Mouse (Mus musculus) limb, embryonic 14.5 days (tissue): ENCODE data around the gene Bend6. TPM values are rescaled to one million over a fixed set of nuclear protein-coding genes. Genes with fewer than 3 reads are reported as not detected.

Experiments
- ATAC-seq: fragments of 200-750 bp; cut with Nextera tagmentation; 2 replicates; pipeline ENCODE4 v1.8.0; 2017; ENCODE audit warnings: low read depth, moderate number of reproducible peaks, moderate TSS enrichment; ENCODE audit not compliant: low FRiP score
- DNase-seq: peaks from one replicate; pipeline ENCODE4 v3.0.0-alpha.2; 2015; ENCODE audit warnings: low spot score
- H3K27ac ChIP-seq: fragments of 300-500 bp; sonication (generic); replicated peaks from 2 replicates; pipeline ENCODE4 v1.5.1; 2014; ENCODE audit warnings: low read depth, mild to moderate bottlenecking, low read length, moderate library complexity, mixed read lengths
- H3K27me3 ChIP-seq: fragments of 300-500 bp; sonication (generic); 2 replicates; pipeline ENCODE4 v1.6.1; 2014; ENCODE audit warnings: low read length, mixed read lengths; ENCODE audit not compliant: control insufficient read depth, insufficient read depth
- H3K36me3 ChIP-seq: fragments of 300-500 bp; sonication (generic); 2 replicates; pipeline ENCODE4 v1.6.1; 2014; ENCODE audit warnings: mild to moderate bottlenecking, low read length, moderate library complexity, mixed read lengths; ENCODE audit not compliant: control insufficient read depth, insufficient read depth
- H3K4me1 ChIP-seq: fragments of 300-500 bp; sonication (generic); 2 replicates; pipeline ENCODE4 v1.6.1; 2014; ENCODE audit warnings: antibody characterized with exemption, low read length, mixed read lengths; ENCODE audit not compliant: control insufficient read depth, insufficient read depth
- H3K4me2 ChIP-seq: fragments of 300-500 bp; sonication (generic); replicated peaks from 2 replicates; pipeline ENCODE4 v1.6.1; 2014; ENCODE audit warnings: low read depth, mild to moderate bottlenecking, low read length, moderate library complexity; ENCODE audit not compliant: severe bottlenecking
- H3K4me3 ChIP-seq: fragments of 300-500 bp; sonication (generic); replicated peaks from 2 replicates; pipeline ENCODE4 v1.5.1; 2014; ENCODE audit warnings: low read length
- H3K9ac ChIP-seq: fragments of 300-500 bp; sonication (generic); 2 replicates; pipeline ENCODE4 v1.6.1; 2014; ENCODE audit warnings: mild to moderate bottlenecking, low read depth, low read length, moderate library complexity; ENCODE audit not compliant: severe bottlenecking
- H3K9me3 ChIP-seq: fragments of 300-500 bp; sonication (generic); 2 replicates; pipeline ENCODE4 v1.6.1; 2016; ENCODE audit warnings: low read length; ENCODE audit not compliant: control insufficient read depth
- POLR2A ChIP-seq: fragments of 200-500 bp; IDR thresholded peaks from 2 replicates; pipeline ENCODE4 v1.8.0; 2012; ENCODE audit warnings: inconsistent platforms, mild to moderate bottlenecking, moderate library complexity, borderline replicate concordance; ENCODE audit not compliant: insufficient read depth, insufficient read length; ENCODE audit errors: extremely low read depth
- WGBS: fragments of 180-500 bp; shearing (Covaris S2); extraction: QIAGEN DNeasy Blood & Tissue Kit; methylation state at CpG from one replicate; pipeline ENCODE4 v1.1.7; 2014; 5-methylcytosine and 5-hydroxymethylcytosine counted together
- polyA plus RNA-seq, 2 experiments: library from polyadenylated mRNA; depleted of rRNA in 1 of 2; stranded (reverse) in 1 of 2; unstranded in 1 of 2; fragments of >200 nt; fragmentation: Nextera tagmentation in 1 of 2; extraction: Ambion mirVana in 1 of 2; gene quantifications; 2 replicates each; pipeline versions ENCODE4 v1.2.1 to v1.2.3; 2012 to 2014

The Bend6 gene
- polyA plus RNA-seq, 2 experiments = 1.5 TPM

GRCm38 (mm10) chr1:33898373-33898772 lies 9.2 kb downstream of the Bend6 start:
- H3K9me3 ChIP-seq = no peaks in the 10 kb centered on the region
- no peak overlapping the region for H3K4me2 ChIP-seq
- H3K27me3 ChIP-seq = no peaks in the 10 kb centered on the region
- no peak for DNase-seq
- no peak overlapping the region for H3K4me3 ChIP-seq
- H3K4me1 ChIP-seq = no peaks in the 10 kb centered on the region; the same call in 1 of the 2 replicates
- H3K27ac ChIP-seq = no peak overlapping the region
- WGBS = 88% methylated on average over 6 of the region's 6 CpGs
- TF ChIP-seq POLR2A = no peak
- H3K36me3 ChIP-seq = no peaks in the 10 kb centered on the region
- no peak for ATAC-seq
- no peak overlapping the region for H3K9ac ChIP-seq

GRCm38 (mm10) chr1:33897426-33897825 lies 10.2 kb downstream of the Bend6 start:
- WGBS = 91% methylated on average over 11 of the region's 11 CpGs
- Histone ChIP-seq H3K27me3 (no peaks in the 10 kb centered on the region), H3K9me3 (no peaks in the 10 kb centered on the region), H3K4me1 (no peaks in the 10 kb centered on the region), H3K27ac (no peak overlapping the region), H3K9ac (no peak overlapping the region), H3K36me3 (no peaks in the 10 kb centered on the region), H3K4me3 (no peak overlapping the region), H3K4me2 (no peak overlapping the region)
- no peak for TF ChIP-seq POLR2A
- ATAC-seq = no peak
- DNase-seq = no peak

- no peak for TF ChIP-seq POLR2A
- Histone ChIP-seq H3K9me3 (no peaks in the 10 kb centered on the region), H3K4me2 (no peak overlapping the region), H3K4me1 (no peaks in the 10 kb centered on the region), H3K36me3 (no peaks in the 10 kb centered on the region), H3K4me3 (no peak overlapping the region), H3K27me3 (no peaks in the 10 kb centered on the region), H3K27ac (no peak overlapping the region), H3K9ac (no peak overlapping the region)
- ATAC-seq = no peak
- WGBS = 83% methylated on average over 4 of the region's 4 CpGs
- DNase-seq = no peak
Measured at GRCm38 (mm10) chr1:33896666-33897065, 10.9 kb downstream of the Bend6 start.

- Histone ChIP-seq H3K4me1 (no peaks in the 10 kb centered on the region), H3K36me3 (no peaks in the 10 kb centered on the region), H3K27me3 (no peaks in the 10 kb centered on the region), H3K9me3 (no peaks in the 10 kb centered on the region), H3K4me3 (no peak overlapping the region), H3K4me2 (no peak overlapping the region), H3K27ac (no peak overlapping the region), H3K9ac (no peak overlapping the region)
- DNase-seq (no peak), ATAC-seq (no peak)
- TF ChIP-seq POLR2A = no peak
- WGBS = 73% methylated on average over 6 of the region's 6 CpGs
Measured at GRCm38 (mm10) chr1:33896116-33896515, 11.5 kb downstream of the Bend6 start.

GRCm38 (mm10) chr1:33892784-33893183 lies 14.8 kb downstream of the Bend6 start:
- Histone ChIP-seq H3K36me3 (no peaks in the 10 kb centered on the region), H3K9me3 (no peaks in the 10 kb centered on the region), H3K4me1 (no peaks in the 10 kb centered on the region), H3K4me3 (no peak overlapping the region), H3K27ac (no peak overlapping the region), H3K9ac (no peak overlapping the region), H3K4me2 (no peak overlapping the region), H3K27me3 (no peaks in the 10 kb centered on the region)
- 63% methylated on average over 10 of the region's 10 CpGs for WGBS
- DNase-seq (peak; percentile 66), ATAC-seq (no peak)
- TF ChIP-seq POLR2A = no peak
